Mouse (Mus musculus): ENCODE measurements around the gene Chid1. TPM values are rescaled to one million over a fixed set of nuclear protein-coding genes. Genes with fewer than 3 reads are reported as not detected.

Chid1 gene
- polyA plus RNA-seq, 1 experiment from 2014 or later = 43.5 TPM

GRCm38 (mm10) chr7:141472763-141473162 is 66.9 kb downstream of the Chid1 start:
- ATAC-seq (ENCODE audit: low FRiP score, low read depth) = no peak
- Histone ChIP-seq H3K27ac (no peak overlapping the region), H3K4me2 (replicated peaks) (no peak overlapping the region), H3K4me1 (peaks cover 56% of the 10 kb centered on the region), H3K9me3 (no peaks in the 10 kb centered on the region), H3K36me3 (peaks cover 38% of the 10 kb centered on the region), H3K4me3 (no peak overlapping the region), H3K9ac (no peak overlapping the region), H3K27me3 (no peaks in the 10 kb centered on the region)
- 83% methylated on average over 6 of the region's 6 CpGs for WGBS

GRCm38 (mm10) chr7:141472226-141472625 is 67.4 kb downstream of the Chid1 start:
- Histone ChIP-seq H3K9ac (no peak overlapping the region), H3K9me3 (no peaks in the 10 kb centered on the region), H3K4me3 (no peak overlapping the region), H3K4me1 (peaks cover 52% of the 10 kb centered on the region), H3K4me2 (replicated peaks) (no peak overlapping the region), H3K27me3 (no peaks in the 10 kb centered on the region), H3K27ac (no peak overlapping the region), H3K36me3 (peaks cover 38% of the 10 kb centered on the region)
- 78% methylated on average over 6 of the region's 6 CpGs for WGBS
- ATAC-seq (ENCODE audit: low FRiP score, low read depth) = no peak

- H3K27ac ChIP-seq = no peak overlapping the region
- ATAC-seq (ENCODE audit: low FRiP score, low read depth) = no peak
- 78% methylated on average over 1 of the region's 1 CpGs for WGBS
- no peak overlapping the region for H3K4me2 ChIP-seq (replicated peaks)
- H3K4me3 ChIP-seq = no peak overlapping the region
- H3K9me3 ChIP-seq = no peaks in the 10 kb centered on the region
- peaks cover 38% of the 10 kb centered on the region for H3K36me3 ChIP-seq
- H3K9ac ChIP-seq = no peak overlapping the region
- H3K4me1 ChIP-seq = peaks cover 51% of the 10 kb centered on the region
- peaks cover 2% of the 10 kb centered on the region for H3K27me3 ChIP-seq
Observed at GRCm38 (mm10) chr7:141471236-141471635, 68.4 kb downstream of the Chid1 start.

- Histone ChIP-seq H3K4me1 (peaks cover 50% of the 10 kb centered on the region), H3K36me3 (peaks cover 38% of the 10 kb centered on the region), H3K9me3 (no peaks in the 10 kb centered on the region), H3K9ac (no peak overlapping the region), H3K27me3 (peaks cover 8% of the 10 kb centered on the region), H3K27ac (no peak overlapping the region), H3K4me3 (no peak overlapping the region), H3K4me2 (replicated peaks) (no peak overlapping the region)
- WGBS = 93% methylated on average over 10 of the region's 10 CpGs
- ATAC-seq (ENCODE audit: low FRiP score, low read depth) = no peak
Observed at GRCm38 (mm10) chr7:141470637-141470944, 69.1 kb downstream of the Chid1 start.

- H3K4me2 ChIP-seq (replicated peaks) = peak overlapping the region; percentile 91; the same call in 1 of the 2 replicates
- ATAC-seq (ENCODE audit: low FRiP score, low read depth) = no peak
- no peak overlapping the region for H3K4me3 ChIP-seq
- 89% methylated on average over 18 of the region's 18 CpGs for WGBS
- no peaks in the 10 kb centered on the region for H3K9me3 ChIP-seq
- no peak overlapping the region for H3K9ac ChIP-seq
- no peak overlapping the region for H3K27ac ChIP-seq
- peaks cover 38% of the 10 kb centered on the region for H3K36me3 ChIP-seq
- peaks cover 14% of the 10 kb centered on the region for H3K27me3 ChIP-seq
- H3K4me1 ChIP-seq = peaks cover 54% of the 10 kb centered on the region
Observed at GRCm38 (mm10) chr7:141469901-141470636, 69.6 kb downstream of the Chid1 start.

- peak overlapping the region; percentile 83 for H3K4me3 ChIP-seq
- peak overlapping the region; percentile 91 for H3K4me2 ChIP-seq (replicated peaks)
- H3K9me3 ChIP-seq = no peaks in the 10 kb centered on the region
- peaks cover 38% of the 10 kb centered on the region for H3K36me3 ChIP-seq
- H3K27me3 ChIP-seq = peaks cover 21% of the 10 kb centered on the region
- WGBS = 89% methylated on average over 6 of the region's 6 CpGs
- peak overlapping the region; percentile 86 for H3K9ac ChIP-seq
- ATAC-seq (ENCODE audit: low FRiP score, low read depth) = no peak
- H3K4me1 ChIP-seq = peaks cover 59% of the 10 kb centered on the region
- H3K27ac ChIP-seq = peak overlapping the region; percentile 81
Observed at GRCm38 (mm10) chr7:141469352-141469751, 70.3 kb downstream of the Chid1 start.

GRCm38 (mm10) chr7:141468522-141469211 is 71.0 kb downstream of the Chid1 start:
- peaks cover 28% of the 10 kb centered on the region for H3K27me3 ChIP-seq
- peak overlapping the region; percentile 91 for H3K4me2 ChIP-seq (replicated peaks)
- peak overlapping the region; percentile 86 for H3K9ac ChIP-seq
- peak overlapping the region; percentile 81 for H3K27ac ChIP-seq
- ATAC-seq (ENCODE audit: low FRiP score, low read depth) = peak; percentile 60
- peaks cover 38% of the 10 kb centered on the region for H3K36me3 ChIP-seq
- H3K4me3 ChIP-seq = peak overlapping the region; percentile 83
- peaks cover 58% of the 10 kb centered on the region for H3K4me1 ChIP-seq
- H3K9me3 ChIP-seq = no peaks in the 10 kb centered on the region
- 14% methylated on average over 8 of the region's 8 CpGs for WGBS

GRCm38 (mm10) chr7:141468164-141468521 is 71.5 kb downstream of the Chid1 start:
- H3K4me3 ChIP-seq = peak overlapping the region; percentile 83
- H3K4me1 ChIP-seq = peaks cover 54% of the 10 kb centered on the region
- peaks cover 38% of the 10 kb centered on the region for H3K36me3 ChIP-seq
- H3K4me2 ChIP-seq (replicated peaks) = peak overlapping the region; percentile 91
- peak overlapping the region; percentile 86 for H3K9ac ChIP-seq
- H3K27ac ChIP-seq = peak overlapping the region; percentile 81; the same call in 1 of the 2 replicates
- WGBS = 14% methylated on average over 5 of the region's 5 CpGs
- peaks cover 33% of the 10 kb centered on the region for H3K27me3 ChIP-seq
- no peak for ATAC-seq (ENCODE audit: low FRiP score, low read depth)
- H3K9me3 ChIP-seq = no peaks in the 10 kb centered on the region

GRCm38 (mm10) chr7:141467230-141468030 is 72.2 kb downstream of the Chid1 start, which contains the start of gene Cd151:
Gene Cd151, plus strand, starts transcription at chr7:141467392.
- H3K9ac ChIP-seq = peak within 1 kb of the TSS; percentile 86
- H3K36me3 ChIP-seq = peaks cover 33% of the 10 kb centered on the region
- peak; percentile 81 for ATAC-seq (ENCODE audit: low FRiP score, low read depth)
- H3K9me3 ChIP-seq = no peaks in the 10 kb centered on the region
- peak within 1 kb of the TSS; percentile 91 for H3K4me2 ChIP-seq (replicated peaks)
- peak within 1 kb of the TSS; percentile 83 for H3K4me3 ChIP-seq
- under 1% methylated on average over 52 of the region's 52 CpGs for WGBS
- H3K4me1 ChIP-seq = peaks cover 56% of the 10 kb centered on the region
- peaks cover 40% of the 10 kb centered on the region for H3K27me3 ChIP-seq
- H3K27ac ChIP-seq = peak within 1 kb of the TSS; percentile 81

- Histone ChIP-seq H3K27ac (peak overlapping the region; percentile 81), H3K4me2 (replicated peaks) (peak overlapping the region; percentile 91), H3K9me3 (no peaks in the 10 kb centered on the region), H3K27me3 (peaks cover 48% of the 10 kb centered on the region), H3K9ac (peak overlapping the region; percentile 86), H3K36me3 (peaks cover 26% of the 10 kb centered on the region), H3K4me3 (peak overlapping the region; percentile 83), H3K4me1 (peaks cover 63% of the 10 kb centered on the region)
- 56% methylated on average over 10 of the region's 10 CpGs for WGBS
- ATAC-seq (ENCODE audit: low FRiP score, low read depth) = no peak
Observed at GRCm38 (mm10) chr7:141466607-141467148, 73.0 kb downstream of the Chid1 start.

GRCm38 (mm10) chr7:141466045-141466394 is 73.6 kb downstream of the Chid1 start:
- Histone ChIP-seq H3K27ac (peak overlapping the region; percentile 39; the same call in 1 of the 2 replicates), H3K4me3 (0 out of 2 replicates have a peak overlapping the region, but pooled peaks have one; percentile 33), H3K27me3 (peaks cover 54% of the 10 kb centered on the region), H3K9me3 (no peaks in the 10 kb centered on the region), H3K4me1 (peaks cover 66% of the 10 kb centered on the region), H3K4me2 (replicated peaks) (peak overlapping the region; percentile 60), H3K36me3 (peaks cover 20% of the 10 kb centered on the region), H3K9ac (peak overlapping the region; percentile 61)
- WGBS = 75% methylated on average over 7 of the region's 7 CpGs
- ATAC-seq (ENCODE audit: low FRiP score, low read depth) = no peak
